Mouse (Mus musculus) hindbrain, embryonic 13.5 days (tissue): Measurements from ENCODE around the gene Zfp777. TPM values are rescaled to one million over a fixed set of nuclear protein-coding genes. Genes with fewer than 3 reads are reported as not detected.

Experiments used
- ATAC-seq: fragments of 200-750 bp; cut with Nextera tagmentation; 2 replicates; pipeline ENCODE4 v1.8.0; 2017; ENCODE audit warnings: moderate TSS enrichment; ENCODE audit not compliant: low FRiP score
- H3K27ac ChIP-seq: fragments of 300-500 bp; sonication (generic); 2 replicates; pipeline ENCODE4 v1.5.1; 2015; ENCODE audit warnings: inconsistent platforms, mild to moderate bottlenecking, moderate library complexity
- H3K27me3 ChIP-seq: fragments of 300-500 bp; sonication (generic); 2 replicates; pipeline ENCODE4 v1.6.1; 2015; ENCODE audit warnings: mild to moderate bottlenecking, inconsistent platforms
- H3K36me3 ChIP-seq: fragments of 300-500 bp; sonication (generic); 2 replicates; pipeline ENCODE4 v1.6.1; 2015; ENCODE audit warnings: mild to moderate bottlenecking, inconsistent platforms
- H3K4me1 ChIP-seq: fragments of 300-500 bp; sonication (generic); replicated peaks from 2 replicates; pipeline ENCODE4 v1.6.1; 2015; ENCODE audit warnings: inconsistent platforms
- H3K4me2 ChIP-seq: fragments of 300-500 bp; sonication (generic); 2 replicates; pipeline ENCODE4 v1.6.1; 2015; ENCODE audit warnings: inconsistent platforms, mild to moderate bottlenecking, moderate library complexity
- H3K4me3 ChIP-seq: fragments of 300-500 bp; sonication (generic); 2 replicates; pipeline ENCODE4 v1.5.1; 2015; ENCODE audit warnings: mild to moderate bottlenecking, inconsistent platforms
- H3K9ac ChIP-seq: fragments of 300-500 bp; sonication (generic); 2 replicates; pipeline ENCODE4 v1.6.1; 2015; ENCODE audit warnings: mild to moderate bottlenecking, inconsistent platforms
- H3K9me3 ChIP-seq: fragments of 300-500 bp; sonication (generic); 2 replicates; pipeline ENCODE4 v1.6.1; 2016; ENCODE audit warnings: inconsistent platforms
- WGBS: fragments of 180-500 bp; shearing (Covaris S2); methylation state at CpG from one replicate; pipeline ENCODE4 v1.1.7; 2015; 5-methylcytosine and 5-hydroxymethylcytosine counted together
- microRNA-seq: library from miRNA; unstranded; fragments of <30 nt; microRNA quantifications from one replicate; pipeline ENCODE4, GENCODE M21; 2016
- polyA plus RNA-seq: library from polyadenylated mRNA; unstranded; fragments of >200 nt; fragmentation: Nextera tagmentation; extraction: Ambion mirVana; gene quantifications from 2 replicates; pipeline ENCODE4 v1.2.1, GENCODE M21; 2015

Zfp777 gene
- polyA plus RNA-seq, 1 experiment from 2014 or later, result 8.9 TPM

DNA sequence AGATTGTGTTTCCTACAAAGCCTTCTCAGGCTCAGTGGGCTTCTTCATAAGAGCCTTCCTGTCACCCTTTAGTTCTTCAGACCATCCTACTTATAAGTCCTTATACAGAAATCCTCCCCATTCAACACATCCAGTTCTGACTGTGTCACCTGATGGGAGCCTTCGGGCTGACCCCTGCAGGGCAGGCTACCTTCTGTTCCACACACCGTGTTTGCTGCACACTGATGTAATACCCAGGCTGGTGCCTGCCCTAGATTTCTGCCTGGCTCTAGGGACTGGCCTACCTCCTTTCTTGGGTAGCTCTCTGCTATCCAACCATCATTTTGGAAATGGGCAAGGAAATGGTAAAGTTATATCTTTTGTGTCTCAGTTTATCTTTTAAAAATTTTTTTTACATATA, 26.0 kb downstream of the Zfp777 start:
- no peak for ATAC-seq
- Histone ChIP-seq H3K4me2 (no peak overlapping the region), H3K4me1 (peaks cover 6% of the 10 kb centered on the region; the same call in 1 of the 2 replicates), H3K27ac (no peak overlapping the region), H3K9me3 (peaks cover 20% of the 10 kb centered on the region), H3K27me3 (no peaks in the 10 kb centered on the region), H3K9ac (no peak overlapping the region), H3K4me3 (no peak overlapping the region), H3K36me3 (peaks cover 59% of the 10 kb centered on the region)
- WGBS, result 86% methylated on average over 2 of the region's 2 CpGs

DNA sequence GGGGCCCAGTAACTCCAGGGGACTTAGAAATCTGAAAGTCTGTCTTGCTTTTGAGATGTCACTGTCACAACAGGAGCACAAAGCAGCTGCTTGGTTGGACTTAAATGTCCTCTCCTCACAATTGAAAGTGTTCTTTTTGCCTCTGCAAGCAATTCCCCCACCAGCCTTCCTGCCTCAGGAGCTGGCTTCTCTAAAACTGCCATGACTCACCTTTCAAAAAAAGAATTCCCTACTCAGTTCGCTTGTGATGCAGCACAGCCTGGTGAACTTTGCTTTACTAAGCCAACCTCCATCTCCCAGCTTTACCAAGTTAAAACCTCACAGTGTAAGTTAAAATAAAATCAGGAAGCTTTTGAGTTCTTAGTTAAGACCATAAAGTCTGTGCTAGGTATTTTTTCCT, 27.0 kb downstream of the Zfp777 start:
- WGBS, result 79% methylated on average over 1 of the region's 1 CpGs
- ATAC-seq, result no peak
- H3K36me3 ChIP-seq, result peaks cover 51% of the 10 kb centered on the region

DNA sequence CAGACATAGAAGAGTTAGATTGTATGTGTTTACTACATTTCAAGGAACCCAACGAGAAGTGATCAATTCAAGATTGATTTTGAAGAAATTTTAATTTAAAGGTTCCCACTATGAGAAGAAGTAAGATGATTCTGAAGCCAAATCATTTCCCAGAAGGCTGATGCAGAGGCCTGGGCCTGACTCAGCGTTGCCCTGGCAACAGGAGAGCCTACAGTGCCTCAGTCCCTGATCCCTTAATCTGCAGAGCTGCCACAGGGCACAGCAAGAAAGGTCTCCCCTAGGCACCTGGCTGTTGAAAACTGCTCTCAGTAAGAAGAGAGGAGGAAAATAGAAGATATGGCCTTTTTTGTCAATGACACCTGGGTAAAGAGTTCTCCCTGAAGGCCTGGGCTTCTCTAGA, 28.7 kb downstream of the Zfp777 start:
- ATAC-seq, result no peak
- Histone ChIP-seq H3K27ac (no peak overlapping the region), H3K9ac (no peak overlapping the region), H3K4me2 (no peak overlapping the region), H3K9me3 (peaks cover 9% of the 10 kb centered on the region), H3K4me1 (peaks cover 12% of the 10 kb centered on the region), H3K4me3 (no peak overlapping the region), H3K27me3 (no peaks in the 10 kb centered on the region), H3K36me3 (peaks cover 34% of the 10 kb centered on the region)
- WGBS, result 79% methylated on average over 2 of the region's 2 CpGs

More for the DNA sequence above, 27.0 kb downstream of the Zfp777 start:
- Histone ChIP-seq H3K9me3 (peaks cover 20% of the 10 kb centered on the region), H3K4me1 (peaks cover 6% of the 10 kb centered on the region; the same call in 1 of the 2 replicates), H3K27ac (no peak overlapping the region), H3K4me3 (no peak overlapping the region), H3K27me3 (no peaks in the 10 kb centered on the region), H3K4me2 (no peak overlapping the region), H3K9ac (no peak overlapping the region)

DNA sequence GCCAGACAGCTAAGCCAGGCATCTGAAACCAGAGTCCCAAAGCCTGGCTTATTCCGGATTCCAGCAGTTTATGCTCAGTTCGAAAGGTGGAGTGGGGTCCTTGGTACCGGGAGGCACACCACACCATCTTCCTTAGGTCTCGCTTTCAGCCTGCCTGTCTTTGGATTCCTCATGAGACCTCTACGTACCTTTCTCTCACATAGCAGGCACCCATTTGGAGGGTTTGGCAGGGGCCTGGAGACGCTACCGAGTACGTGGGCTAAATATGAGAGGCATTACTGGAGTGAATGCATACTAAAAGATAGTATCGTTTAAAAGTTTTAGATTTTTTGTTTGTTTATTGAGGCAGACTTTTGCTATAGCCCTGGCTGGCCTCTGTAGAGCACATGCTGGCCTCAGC, 31.9 kb downstream of the Zfp777 start:
- Histone ChIP-seq H3K9ac (no peak overlapping the region), H3K9me3 (no peaks in the 10 kb centered on the region), H3K27me3 (no peaks in the 10 kb centered on the region), H3K27ac (no peak overlapping the region), H3K4me2 (no peak overlapping the region), H3K4me3 (no peak overlapping the region), H3K4me1 (peaks cover 12% of the 10 kb centered on the region), H3K36me3 (peaks cover 8% of the 10 kb centered on the region; the same call in 1 of the 2 replicates)
- WGBS, result 92% methylated on average over 9 of the region's 9 CpGs
- ATAC-seq, result peak; percentile 5; the same call in 1 of the 2 replicates

DNA sequence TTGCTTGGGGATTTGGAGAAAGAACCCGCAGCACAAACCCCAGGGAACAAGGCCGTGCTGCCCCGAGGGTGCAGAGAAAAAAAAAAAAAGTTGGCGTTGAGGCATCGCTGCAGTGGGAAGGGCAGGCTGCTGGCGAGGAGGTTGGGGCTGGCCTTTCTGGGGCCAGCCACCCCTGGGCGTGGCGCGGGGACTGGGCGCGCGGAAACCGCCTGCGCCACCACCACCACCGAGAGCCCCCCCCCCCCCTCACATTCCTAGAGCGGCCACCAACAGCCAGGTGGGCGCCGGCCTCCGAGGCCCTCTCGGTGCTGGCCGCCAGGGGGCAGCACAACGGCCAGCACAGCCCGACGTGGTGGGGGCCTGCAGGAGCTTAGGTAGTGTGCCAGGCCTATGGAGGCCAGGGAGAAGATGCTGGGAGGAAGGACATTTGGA, 32.6 kb downstream of the Zfp777 start:
- no peak overlapping the region for H3K27ac ChIP-seq
- peak overlapping the region; percentile 62 for H3K4me2 ChIP-seq
- no peaks in the 10 kb centered on the region for H3K27me3 ChIP-seq
- under 1% methylated on average over 15 of the region's 24 CpGs for WGBS
- peaks cover 8% of the 10 kb centered on the region; the same call in 1 of the 2 replicates for H3K36me3 ChIP-seq
- peak; percentile 94 for ATAC-seq
- no peaks in the 10 kb centered on the region for H3K9me3 ChIP-seq
- H3K4me1 ChIP-seq, result peaks cover 12% of the 10 kb centered on the region
- H3K9ac ChIP-seq, result peak overlapping the region; percentile 72
- peak overlapping the region; percentile 44 for H3K4me3 ChIP-seq

DNA sequence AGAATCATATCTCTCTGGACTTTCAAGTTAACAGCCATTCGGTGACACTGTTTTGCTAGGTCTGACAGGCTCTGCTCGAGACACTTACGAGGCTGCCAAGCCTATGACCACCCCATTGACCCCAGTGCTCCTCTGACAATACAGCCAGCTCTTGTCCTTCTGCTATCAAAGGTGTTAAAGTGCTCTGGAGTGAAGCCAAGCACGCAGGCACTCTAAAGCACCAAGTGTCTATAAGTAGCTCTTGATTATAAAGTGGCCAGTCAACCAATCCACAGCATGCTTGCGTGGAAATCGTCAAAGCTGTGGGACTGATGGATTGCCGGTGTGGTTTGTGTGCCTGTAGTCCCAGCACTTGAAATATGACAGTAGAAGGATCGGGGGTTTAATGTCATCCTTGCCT, 38.0 kb downstream of the Zfp777 start:
- Histone ChIP-seq H3K4me3 (no peak overlapping the region), H3K9ac (no peak overlapping the region), H3K9me3 (no peaks in the 10 kb centered on the region), H3K27me3 (no peaks in the 10 kb centered on the region), H3K36me3 (no peaks in the 10 kb centered on the region), H3K4me1 (peaks cover 2% of the 10 kb centered on the region; the same call in 1 of the 2 replicates), H3K27ac (no peak overlapping the region), H3K4me2 (no peak overlapping the region)
- WGBS, result 58% methylated on average over 8 of the region's 8 CpGs
- ATAC-seq, result no peak

DNA sequence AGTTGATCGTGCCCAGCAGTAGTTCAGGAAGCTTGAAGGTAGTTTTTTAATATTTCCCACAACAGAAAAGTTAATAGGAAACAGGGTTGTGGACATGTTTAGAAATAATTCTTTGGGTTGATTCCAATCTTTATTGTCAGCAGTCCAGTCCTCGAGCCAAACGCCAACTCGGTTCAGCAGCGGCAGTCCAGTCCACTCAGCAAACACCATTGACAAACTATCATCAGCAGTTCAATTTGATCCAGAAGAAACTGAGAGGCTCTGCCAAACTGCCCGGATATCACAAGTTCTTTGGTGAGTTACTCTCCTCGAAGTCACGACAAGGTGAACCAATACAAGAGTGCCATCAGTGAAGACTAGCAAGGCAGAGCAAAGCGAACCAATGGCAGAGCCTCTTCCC, 53.0 kb downstream of the Zfp777 start:
- no peak overlapping the region for H3K4me3 ChIP-seq
- no peak overlapping the region for H3K9ac ChIP-seq
- no peaks in the 10 kb centered on the region for H3K36me3 ChIP-seq
- H3K9me3 ChIP-seq, result no peaks in the 10 kb centered on the region
- no peak overlapping the region for H3K27ac ChIP-seq
- 94% methylated on average over 9 of the region's 9 CpGs for whole genome bisulfite sequencing
- no peaks in the 10 kb centered on the region for H3K27me3 ChIP-seq
- no peak overlapping the region for H3K4me2 ChIP-seq
- no peaks in the 10 kb centered on the region for H3K4me1 ChIP-seq
- ATAC-seq, result no peak

DNA sequence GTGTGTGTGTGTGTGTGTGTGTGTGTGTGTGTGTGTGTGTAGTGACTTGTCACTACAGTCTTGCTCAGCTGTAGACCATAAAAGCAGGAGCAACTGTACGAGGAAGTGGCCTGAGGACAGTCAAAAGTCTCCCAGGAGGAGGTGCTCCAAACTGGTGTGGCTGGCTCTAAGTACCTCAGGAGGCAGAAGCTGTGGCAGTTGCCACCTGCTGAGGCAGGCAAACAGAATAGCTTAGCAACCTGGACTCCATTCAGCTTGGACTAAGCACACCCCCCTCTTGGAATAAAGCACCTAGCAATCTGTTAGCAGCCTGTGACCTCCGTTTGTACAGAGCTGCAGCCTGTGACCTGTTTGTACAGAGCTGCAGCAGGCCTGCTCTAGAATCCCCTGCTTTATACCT, 64.8 kb downstream of the Zfp777 start:
- WGBS, result 6% methylated on average over 2 of the region's 2 CpGs
- Histone ChIP-seq H3K9ac (no peak overlapping the region), H3K36me3 (no peaks in the 10 kb centered on the region), H3K4me3 (no peak overlapping the region), H3K27ac (no peak overlapping the region), H3K4me2 (no peak overlapping the region), H3K9me3 (no peaks in the 10 kb centered on the region), H3K27me3 (no peaks in the 10 kb centered on the region), H3K4me1 (no peaks in the 10 kb centered on the region)
- ATAC-seq, result no peak

DNA sequence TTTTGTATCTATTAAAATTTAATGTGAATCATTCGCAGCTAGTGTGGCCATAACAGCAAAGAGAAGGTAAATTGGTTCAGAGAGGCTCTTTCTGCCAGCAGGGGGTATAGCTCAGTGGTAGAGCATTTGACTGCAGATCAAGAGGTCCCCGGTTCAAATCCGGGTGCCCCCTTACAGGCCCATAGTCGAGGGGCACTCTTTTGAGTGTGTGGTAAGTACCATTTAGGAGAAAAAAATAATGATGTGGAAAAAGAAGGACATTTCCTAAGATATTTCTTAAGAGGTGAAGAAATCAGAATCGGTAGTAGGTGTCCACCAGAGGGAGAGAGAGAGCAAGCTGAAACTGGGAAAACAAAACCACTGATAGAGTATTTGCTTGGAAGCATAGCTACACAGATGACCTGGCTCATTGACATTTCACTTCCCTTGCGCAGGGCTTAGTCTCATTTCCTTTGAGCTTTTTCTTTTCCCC, 69.8 kb downstream of the Zfp777 start:
- Histone ChIP-seq H3K4me3 (no peak overlapping the region), H3K4me2 (no peak overlapping the region), H3K27me3 (no peaks in the 10 kb centered on the region), H3K27ac (no peak overlapping the region), H3K9me3 (no peaks in the 10 kb centered on the region), H3K4me1 (no peaks in the 10 kb centered on the region), H3K36me3 (no peaks in the 10 kb centered on the region), H3K9ac (no peak overlapping the region)
- peak; percentile 63; the same call in 1 of the 2 replicates for ATAC-seq
- WGBS, result 19% methylated on average over 6 of the region's 6 CpGs

DNA sequence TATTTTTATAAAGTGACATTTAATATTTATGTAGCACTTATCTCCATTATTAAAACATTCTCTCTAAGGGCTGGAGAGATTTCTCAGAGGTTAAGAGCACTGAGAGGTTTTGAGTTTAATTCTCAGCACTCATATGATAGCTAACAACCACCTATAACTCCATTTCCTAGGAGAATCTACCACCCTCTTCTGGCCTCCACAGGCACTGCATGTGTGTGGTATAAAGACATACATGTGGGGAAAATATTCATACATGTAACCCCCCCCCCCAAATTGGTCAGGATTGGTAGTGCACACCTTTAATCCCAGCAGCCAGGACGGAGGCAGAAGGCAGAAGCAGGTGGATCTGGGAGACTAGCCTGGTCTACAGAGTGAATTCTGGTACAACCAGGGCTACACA, 74.1 kb downstream of the Zfp777 start:
- ATAC-seq, result no peak
- Histone ChIP-seq H3K9me3 (no peaks in the 10 kb centered on the region), H3K4me2 (no peak overlapping the region), H3K27ac (no peak overlapping the region), H3K36me3 (no peaks in the 10 kb centered on the region), H3K27me3 (no peaks in the 10 kb centered on the region), H3K4me3 (no peak overlapping the region), H3K4me1 (no peaks in the 10 kb centered on the region), H3K9ac (no peak overlapping the region)
- WGBS, result 88% methylated on average over 1 of the region's 1 CpGs

Small RNA genes lying within 50 kb of the gene (microRNA-seq; reads per million reads assigned to microRNA genes)
- gene Gm24563, result not detected

Other genes starting within 250 kb of the Zfp777 start
- 177 and 180 TPM in 2 replicates for gene Pdia4, start 235.5 kb downstream of the Zfp777 start, polyA plus RNA-seq
- gene Zfp786, start 218.0 kb downstream of the Zfp777 start, polyA plus RNA-seq, result 15.3 and 16.6 TPM in 2 replicates
- 17.9 and 18.1 TPM in 2 replicates for gene Zfp398, start 213.2 kb downstream of the Zfp777 start, polyA plus RNA-seq
- 22.2 and 22.3 TPM in 2 replicates for gene Zfp282, start 171.7 kb downstream of the Zfp777 start, polyA plus RNA-seq
- 20.0 and 22.5 TPM in 2 replicates for gene Zfp212, start 128.4 kb downstream of the Zfp777 start, polyA plus RNA-seq
- gene Zfp956, start 95.5 kb downstream of the Zfp777 start, polyA plus RNA-seq, result 16.4 and 17.0 TPM in 2 replicates
- 17.6 and 21.6 TPM in 2 replicates for gene Zfp746, start 37.7 kb upstream of the Zfp777 start, polyA plus RNA-seq